Mouse (Mus musculus): ENCODE measurements around the gene Crtc3. TPM values are rescaled to one million over a fixed set of nuclear protein-coding genes. Genes with fewer than 3 reads are reported as not detected.

Crtc3 gene
- total and polyA plus RNA-seq, 2 experiments, result 3.0 to 12.9 TPM

GRCm38 (mm10) chr7:80589054-80589746 is 99.5 kb downstream of the Crtc3 start:
- no peaks in the 10 kb centered on the region for H3K79me2 ChIP-seq (ENCODE audit: control insufficient read depth, insufficient read depth, low read length)
- 0 out of 2 replicates have a peak, but pooled peaks cover 2% of the 10 kb centered on the region for H3K4me1 ChIP-seq (ENCODE audit: control insufficient read depth, insufficient read depth, low read length)
- H3K27ac ChIP-seq (replicated peaks; ENCODE audit: insufficient read depth, low read depth, low read length), result no peak overlapping the region
- no peak overlapping the region for H3K9ac ChIP-seq (ENCODE audit: low read depth, low read length)
- no peaks in the 10 kb centered on the region for H3K27me3 ChIP-seq (ENCODE audit: control insufficient read depth, insufficient read depth, low read length)
- no peak overlapping the region for H3K4me3 ChIP-seq (ENCODE audit: insufficient read depth, low read depth, low read length)
- peaks cover 15% of the 10 kb centered on the region; the same call in 1 of the 2 replicates for H3K36me3 ChIP-seq (ENCODE audit: control insufficient read depth, insufficient read depth, low read length)
- no peak for TF ChIP-seq POLR2A (IDR thresholded peaks at IDR 0.05; ENCODE audit: extremely low read depth, insufficient read depth, low read length)
- TF ChIP-seq CTCF (IDR thresholded peaks at IDR 0.05; ENCODE audit: low read depth, low read length), result no peak
- 87% methylated on average over 16 of the region's 16 CpGs for WGBS
- no peak for DNase-seq (ENCODE audit: extremely low read depth, low read depth, low spot score)

- no peak for DNase-seq (ENCODE audit: extremely low read depth, low read depth, low spot score)
- 0 out of 2 replicates have a peak, but pooled peaks cover 2% of the 10 kb centered on the region for H3K4me1 ChIP-seq (ENCODE audit: control insufficient read depth, insufficient read depth, low read length)
- TF ChIP-seq CTCF (IDR thresholded peaks at IDR 0.05; ENCODE audit: low read depth, low read length) (no peak), POLR2A (IDR thresholded peaks at IDR 0.05; ENCODE audit: extremely low read depth, insufficient read depth, low read length) (no peak)
- H3K4me3 ChIP-seq (ENCODE audit: insufficient read depth, low read depth, low read length), result no peak overlapping the region
- 65% methylated on average over 10 of the region's 10 CpGs for WGBS
- no peak overlapping the region for H3K9ac ChIP-seq (ENCODE audit: low read depth, low read length)
- H3K79me2 ChIP-seq (ENCODE audit: control insufficient read depth, insufficient read depth, low read length), result no peaks in the 10 kb centered on the region
- H3K27me3 ChIP-seq (ENCODE audit: control insufficient read depth, insufficient read depth, low read length), result no peaks in the 10 kb centered on the region
- H3K36me3 ChIP-seq (ENCODE audit: control insufficient read depth, insufficient read depth, low read length), result peaks cover 10% of the 10 kb centered on the region; the same call in 1 of the 2 replicates
- H3K27ac ChIP-seq (replicated peaks; ENCODE audit: insufficient read depth, low read depth, low read length), result no peak overlapping the region
These were observed 101.0 kb downstream of the Crtc3 start for GRCm38 (mm10) chr7:80587684-80588083.

- TF ChIP-seq CTCF (IDR thresholded peaks at IDR 0.05; ENCODE audit: low read depth, low read length), result no peak
- no peak for TF ChIP-seq POLR2A (IDR thresholded peaks at IDR 0.05; ENCODE audit: extremely low read depth, insufficient read depth, low read length)
- H3K36me3 ChIP-seq (ENCODE audit: control insufficient read depth, insufficient read depth, low read length), result peaks cover 7% of the 10 kb centered on the region; the same call in 1 of the 2 replicates
- no peaks in the 10 kb centered on the region for H3K27me3 ChIP-seq (ENCODE audit: control insufficient read depth, insufficient read depth, low read length)
- 0 out of 2 replicates have a peak, but pooled peaks cover 2% of the 10 kb centered on the region for H3K4me1 ChIP-seq (ENCODE audit: control insufficient read depth, insufficient read depth, low read length)
- no peak for DNase-seq (ENCODE audit: extremely low read depth, low read depth, low spot score)
- no peaks in the 10 kb centered on the region for H3K79me2 ChIP-seq (ENCODE audit: control insufficient read depth, insufficient read depth, low read length)
- H3K27ac ChIP-seq (replicated peaks; ENCODE audit: insufficient read depth, low read depth, low read length), result peak overlapping the region; percentile 13; the same call in 1 of the 2 replicates
- H3K9ac ChIP-seq (ENCODE audit: low read depth, low read length), result 0 out of 2 replicates have a peak overlapping the region, but pooled peaks have one; percentile 34
- no peak overlapping the region for H3K4me3 ChIP-seq (ENCODE audit: insufficient read depth, low read depth, low read length)
- 51% methylated on average over 29 of the region's 29 CpGs for WGBS
These were observed 101.7 kb downstream of the Crtc3 start for GRCm38 (mm10) chr7:80586681-80587660.

GRCm38 (mm10) chr7:80586161-80586560 is 102.5 kb downstream of the Crtc3 start:
- TF ChIP-seq POLR2A (IDR thresholded peaks at IDR 0.05; ENCODE audit: extremely low read depth, insufficient read depth, low read length) (no peak), CTCF (IDR thresholded peaks at IDR 0.05; ENCODE audit: low read depth, low read length) (no peak)
- WGBS, result 57% methylated on average over 4 of the region's 4 CpGs
- no peak for DNase-seq (ENCODE audit: extremely low read depth, low read depth, low spot score)
- no peaks in the 10 kb centered on the region for H3K79me2 ChIP-seq (ENCODE audit: control insufficient read depth, insufficient read depth, low read length)
- no peak overlapping the region for H3K9ac ChIP-seq (ENCODE audit: low read depth, low read length)
- peaks cover 4% of the 10 kb centered on the region; the same call in 1 of the 2 replicates for H3K36me3 ChIP-seq (ENCODE audit: control insufficient read depth, insufficient read depth, low read length)
- H3K27ac ChIP-seq (replicated peaks; ENCODE audit: insufficient read depth, low read depth, low read length), result peak overlapping the region; percentile 8; the same call in 1 of the 2 replicates
- 0 out of 2 replicates have a peak, but pooled peaks cover 2% of the 10 kb centered on the region for H3K4me1 ChIP-seq (ENCODE audit: control insufficient read depth, insufficient read depth, low read length)
- no peaks in the 10 kb centered on the region for H3K27me3 ChIP-seq (ENCODE audit: control insufficient read depth, insufficient read depth, low read length)
- H3K4me3 ChIP-seq (ENCODE audit: insufficient read depth, low read depth, low read length), result no peak overlapping the region

- Histone ChIP-seq H3K4me1 (ENCODE audit: control insufficient read depth, insufficient read depth, low read length) (0 out of 2 replicates have a peak, but pooled peaks cover 2% of the 10 kb centered on the region), H3K36me3 (ENCODE audit: control insufficient read depth, insufficient read depth, low read length) (peaks cover 2% of the 10 kb centered on the region; the same call in 1 of the 2 replicates), H3K4me3 (ENCODE audit: insufficient read depth, low read depth, low read length) (no peak overlapping the region), H3K27me3 (ENCODE audit: control insufficient read depth, insufficient read depth, low read length) (no peaks in the 10 kb centered on the region), H3K79me2 (ENCODE audit: control insufficient read depth, insufficient read depth, low read length) (no peaks in the 10 kb centered on the region), H3K27ac (replicated peaks; ENCODE audit: insufficient read depth, low read depth, low read length) (no peak overlapping the region), H3K9ac (ENCODE audit: low read depth, low read length) (no peak overlapping the region)
- TF ChIP-seq CTCF (IDR thresholded peaks at IDR 0.05; ENCODE audit: low read depth, low read length) (no peak), POLR2A (IDR thresholded peaks at IDR 0.05; ENCODE audit: extremely low read depth, insufficient read depth, low read length) (no peak)
- 90% methylated on average over 9 of the region's 9 CpGs for WGBS
- DNase-seq (ENCODE audit: extremely low read depth, low read depth, low spot score), result no peak
These were observed 103.3 kb downstream of the Crtc3 start for GRCm38 (mm10) chr7:80585380-80585779.

Data from liver, adult 2 months (tissue).